Mouse (Mus musculus): Measurements from ENCODE around the gene Fkbp9.
"Not testable (repeated sequence)": the region's sequence is repeated elsewhere in the genome, so short reads cannot be mapped to it uniquely, and the experiment has no call there.

Fkbp9 gene

GRCm38 (mm10) chr6:56837621-56838020 is 5.8 kb downstream of the Fkbp9 start:
- DNase-seq (ENCODE audit: low read depth, low spot score), result no peak

- no peak for DNase-seq (ENCODE audit: low read depth, low spot score)
Observed at GRCm38 (mm10) chr6:56843229-56843628, 11.4 kb downstream of the Fkbp9 start.

GRCm38 (mm10) chr6:56844365-56844764 is 12.5 kb downstream of the Fkbp9 start:
- DNase-seq (ENCODE audit: low read depth, low spot score), result no peak

- DNase-seq (ENCODE audit: low read depth, low spot score), result no peak
Observed at GRCm38 (mm10) chr6:56848974-56849373, 17.1 kb downstream of the Fkbp9 start.

- no peak for DNase-seq (ENCODE audit: low read depth, low spot score)
Observed at GRCm38 (mm10) chr6:56850315-56850714, 18.5 kb downstream of the Fkbp9 start.

- no peak for DNase-seq (ENCODE audit: low read depth, low spot score)
Observed at GRCm38 (mm10) chr6:56854803-56855202, 22.9 kb downstream of the Fkbp9 start.

GRCm38 (mm10) chr6:56856748-56857147 is 24.9 kb downstream of the Fkbp9 start:
- no peak for DNase-seq (ENCODE audit: low read depth, low spot score)

- DNase-seq (ENCODE audit: low read depth, low spot score), result no peak
Observed at GRCm38 (mm10) chr6:56860205-56860848, 28.5 kb downstream of the Fkbp9 start.

- DNase-seq (ENCODE audit: low read depth, low spot score), result not testable (repeated sequence)
Observed at GRCm38 (mm10) chr6:56866899-56867298, 35.0 kb downstream of the Fkbp9 start.

- DNase-seq (ENCODE audit: low read depth, low spot score), result no peak
Observed at GRCm38 (mm10) chr6:56868565-56868964, 36.7 kb downstream of the Fkbp9 start.

GRCm38 (mm10) chr6:56870027-56870426 is 38.2 kb downstream of the Fkbp9 start:
- DNase-seq (ENCODE audit: low read depth, low spot score), result no peak

GRCm38 (mm10) chr6:56876870-56877269 is 45.0 kb downstream of the Fkbp9 start:
- no peak for DNase-seq (ENCODE audit: low read depth, low spot score)

- DNase-seq (ENCODE audit: low read depth, low spot score), result no peak
Observed at GRCm38 (mm10) chr6:56877985-56878384, 46.1 kb downstream of the Fkbp9 start.

GRCm38 (mm10) chr6:56879352-56879955 is 47.6 kb downstream of the Fkbp9 start:
- DNase-seq (ENCODE audit: low read depth, low spot score), result no peak

- peak; percentile 62 for DNase-seq (ENCODE audit: low read depth, low spot score)
Observed at GRCm38 (mm10) chr6:56888561-56888960, 56.7 kb downstream of the Fkbp9 start.

- no peak for DNase-seq (ENCODE audit: low read depth, low spot score)
Observed at GRCm38 (mm10) chr6:56890762-56891161, 58.9 kb downstream of the Fkbp9 start.

GRCm38 (mm10) chr6:56899601-56900000 is 67.7 kb downstream of the Fkbp9 start:
- DNase-seq (ENCODE audit: low read depth, low spot score), result peak; percentile 89

GRCm38 (mm10) chr6:56901336-56901735 is 69.5 kb downstream of the Fkbp9 start:
- DNase-seq (ENCODE audit: low read depth, low spot score), result no peak

GRCm38 (mm10) chr6:56901824-56902386 is 70.0 kb downstream of the Fkbp9 start:
- peak; percentile 89 for DNase-seq (ENCODE audit: low read depth, low spot score)

- DNase-seq (ENCODE audit: low read depth, low spot score), result no peak
Observed at GRCm38 (mm10) chr6:56902606-56903520, 71.0 kb downstream of the Fkbp9 start.

GRCm38 (mm10) chr6:56903831-56904230 is 72.0 kb downstream of the Fkbp9 start:
- DNase-seq (ENCODE audit: low read depth, low spot score), result no peak

GRCm38 (mm10) chr6:56904330-56904729 is 72.5 kb downstream of the Fkbp9 start:
- DNase-seq (ENCODE audit: low read depth, low spot score), result no peak

All from skeletal muscle tissue, adult 2 months (tissue).